Mouse (Mus musculus): ENCODE measurements at regions not wholly inside any gene's neighbourhood (a gene's known extent, or its start where the extent isn't known, plus 50 kb on each side); places are given as distances from the start of the nearest gene placed in this dataset.
"Not testable (repeated sequence)": the region's sequence is repeated elsewhere in the genome, so short reads cannot be mapped to it uniquely, and the experiment has no call there.

DNA sequence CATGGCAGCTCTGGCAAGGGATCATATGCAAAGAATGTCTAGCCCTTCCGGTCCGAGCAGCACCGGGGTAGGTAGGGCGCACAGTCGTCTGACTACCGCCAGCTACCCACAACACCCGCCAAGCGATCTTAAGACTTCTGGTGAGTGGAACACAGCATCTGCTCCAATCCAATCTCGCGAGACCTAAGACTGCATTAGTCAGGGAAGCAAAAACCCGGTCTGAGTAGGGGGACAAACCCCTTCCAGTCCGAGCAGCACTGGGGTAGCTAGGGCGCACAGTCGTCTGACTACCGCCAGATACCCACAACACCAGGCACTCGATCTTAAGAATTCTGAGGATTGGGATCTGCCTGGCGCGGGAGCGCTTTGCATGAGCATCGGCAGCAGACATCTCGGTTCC, 57.1 kb downstream of the Nap1l2 start:
- DNase-seq (ENCODE audit: low spot score in 2 of 2), result not testable (repeated sequence)

DNA sequence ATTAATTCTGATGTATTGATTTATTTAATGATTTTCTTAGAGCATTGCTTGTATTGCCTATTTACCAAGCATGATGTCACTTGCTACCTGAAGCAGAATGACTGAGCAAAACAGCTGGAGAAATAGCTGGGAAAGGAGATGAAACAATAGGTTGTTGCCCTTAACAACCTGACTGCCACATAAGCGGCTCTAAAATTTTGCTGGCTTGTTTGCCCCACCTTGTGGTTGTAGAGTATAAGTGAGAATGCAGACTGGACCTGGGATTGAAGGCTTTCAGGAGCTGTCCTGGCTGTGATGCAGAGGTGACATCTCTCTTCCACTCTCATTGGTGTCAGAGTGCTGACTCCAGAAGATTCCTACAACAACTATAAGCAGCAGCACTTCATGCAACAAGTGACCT, 77.3 kb downstream of the Nap1l2 start:
- DNase-seq (ENCODE audit: low spot score in 2 of 2), result no peak

DNA sequence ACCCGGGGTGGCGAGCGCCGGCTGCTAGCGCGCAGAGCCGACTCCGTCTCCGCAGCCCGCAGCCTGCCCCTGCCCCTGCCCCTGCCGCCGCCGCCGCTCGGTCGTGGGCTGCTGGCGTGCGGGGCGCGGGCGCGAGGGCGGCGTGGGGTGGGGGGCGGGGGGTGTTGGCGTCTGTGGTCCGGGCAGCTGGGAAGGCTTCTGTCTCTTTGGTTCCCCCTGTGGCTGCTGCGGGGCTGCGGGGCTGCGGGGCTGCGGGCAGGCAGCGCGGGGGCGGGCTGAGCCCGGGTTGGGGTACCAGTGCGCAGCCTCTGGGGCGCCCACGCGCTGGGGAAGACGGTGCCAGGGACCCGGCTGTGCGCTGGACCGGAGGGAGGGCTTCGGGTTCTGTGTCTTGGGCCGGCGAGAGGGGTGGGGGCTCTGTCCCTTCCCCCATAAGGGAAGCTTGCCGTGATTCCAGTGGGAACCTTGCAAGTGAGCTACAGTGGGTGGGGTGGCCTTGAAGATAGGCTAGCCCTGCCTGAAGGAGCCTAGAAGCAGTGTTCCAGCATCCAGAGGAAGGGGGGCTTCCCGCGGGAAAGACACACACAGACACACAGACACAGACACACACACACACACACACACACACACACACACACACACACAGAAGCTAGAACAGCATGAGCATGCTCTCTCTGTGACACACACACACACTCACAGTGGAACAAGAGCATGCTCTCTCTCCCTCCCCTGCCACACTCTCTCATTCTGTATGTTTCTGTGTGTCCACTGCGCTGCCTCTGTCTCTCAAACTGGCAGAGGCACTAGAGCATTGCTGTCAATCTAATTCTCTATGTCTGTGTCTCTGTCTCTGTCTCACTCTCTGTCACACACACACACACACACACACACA, 118.5 kb downstream of the Nap1l2 start:
- not testable (repeated sequence) for DNase-seq (ENCODE audit: low spot score in 2 of 2)

DNA sequence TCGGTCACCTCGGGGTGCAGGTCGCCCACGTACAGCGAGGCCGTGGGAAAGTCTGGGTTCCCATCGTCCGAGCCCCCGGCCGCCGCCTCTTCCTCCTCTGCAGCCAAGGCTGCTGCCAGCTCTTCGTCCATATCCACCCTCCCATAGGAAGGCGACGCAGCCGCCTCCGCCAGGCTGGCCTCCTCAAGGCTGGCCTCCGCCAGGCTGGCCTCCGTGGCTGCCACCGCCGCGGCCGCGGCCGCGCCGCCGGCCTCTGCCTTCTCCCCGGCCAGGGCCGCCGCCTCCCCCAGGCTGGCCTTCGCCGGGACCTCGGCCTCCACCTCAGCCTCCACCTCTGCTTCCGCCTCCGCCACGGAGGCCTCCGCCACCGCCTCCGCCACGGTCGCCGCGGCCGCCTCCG, 119.3 kb downstream of the Nap1l2 start:
- not testable (repeated sequence) for DNase-seq (ENCODE audit: low spot score in 2 of 2)

DNA sequence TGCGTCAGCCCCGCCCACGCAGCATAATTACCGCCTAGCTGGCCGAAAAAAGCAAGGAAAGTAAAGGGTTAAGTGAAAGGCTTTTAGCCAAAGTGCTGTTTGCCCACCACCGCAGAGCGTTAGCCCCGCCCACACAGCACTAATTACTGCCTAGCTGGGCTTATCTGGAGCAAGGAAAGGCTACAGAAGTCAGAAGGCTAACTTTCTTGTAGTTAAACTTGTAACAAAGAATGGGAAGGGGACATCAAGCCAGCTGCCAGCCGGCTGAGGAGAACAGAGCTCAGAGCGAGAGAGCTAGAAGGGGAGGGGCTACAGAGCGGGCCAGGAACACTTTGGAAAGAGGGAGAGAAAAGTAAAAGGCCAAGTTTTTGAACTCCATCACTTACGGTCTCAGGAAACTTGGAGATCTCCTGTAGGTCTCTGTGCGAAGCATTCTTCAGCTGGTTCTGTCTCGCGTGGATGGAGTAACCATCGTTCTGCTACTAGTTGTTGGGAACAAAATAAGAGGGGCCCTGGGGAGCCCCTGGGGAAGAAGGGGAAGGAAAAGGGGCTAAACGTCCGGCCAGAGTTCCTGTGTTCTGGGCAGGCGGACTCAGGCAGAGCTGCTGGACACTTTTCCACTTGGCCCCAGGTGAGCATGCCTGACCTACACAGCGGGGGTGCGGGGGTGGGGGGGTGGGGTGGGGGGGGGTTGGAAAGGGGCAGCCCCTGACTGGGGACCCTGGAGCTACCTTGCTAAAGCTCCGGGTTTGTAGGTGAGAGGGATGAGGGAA, 98.3 kb downstream of the 1700018G05Rik start:
- peak in 1 of 2 experiments; percentile 12 for DNase-seq (ENCODE audit: low spot score in 2 of 2)

DNA sequence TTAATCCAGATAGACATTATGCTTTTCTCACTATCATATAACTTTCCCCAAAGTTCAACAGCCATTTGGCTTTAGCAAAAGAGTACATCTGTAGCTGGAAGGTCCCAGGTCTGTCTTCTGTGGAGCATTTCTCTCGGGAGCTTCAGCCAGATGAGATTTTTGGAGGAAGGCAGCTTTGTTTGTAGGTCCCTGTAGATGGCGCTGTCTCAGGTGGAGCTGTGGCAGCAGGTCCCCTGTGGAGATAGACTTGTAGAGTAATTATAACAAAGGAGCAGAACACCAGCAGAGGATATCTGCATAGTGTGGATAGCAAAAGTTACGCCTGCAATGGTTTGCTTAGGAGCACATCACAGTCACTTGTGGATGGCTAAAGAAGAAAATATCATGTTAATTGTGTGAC, 97.3 kb downstream of the 1700018G05Rik start:
- DNase-seq (ENCODE audit: low spot score in 2 of 2), result not testable (repeated sequence)

DNA sequence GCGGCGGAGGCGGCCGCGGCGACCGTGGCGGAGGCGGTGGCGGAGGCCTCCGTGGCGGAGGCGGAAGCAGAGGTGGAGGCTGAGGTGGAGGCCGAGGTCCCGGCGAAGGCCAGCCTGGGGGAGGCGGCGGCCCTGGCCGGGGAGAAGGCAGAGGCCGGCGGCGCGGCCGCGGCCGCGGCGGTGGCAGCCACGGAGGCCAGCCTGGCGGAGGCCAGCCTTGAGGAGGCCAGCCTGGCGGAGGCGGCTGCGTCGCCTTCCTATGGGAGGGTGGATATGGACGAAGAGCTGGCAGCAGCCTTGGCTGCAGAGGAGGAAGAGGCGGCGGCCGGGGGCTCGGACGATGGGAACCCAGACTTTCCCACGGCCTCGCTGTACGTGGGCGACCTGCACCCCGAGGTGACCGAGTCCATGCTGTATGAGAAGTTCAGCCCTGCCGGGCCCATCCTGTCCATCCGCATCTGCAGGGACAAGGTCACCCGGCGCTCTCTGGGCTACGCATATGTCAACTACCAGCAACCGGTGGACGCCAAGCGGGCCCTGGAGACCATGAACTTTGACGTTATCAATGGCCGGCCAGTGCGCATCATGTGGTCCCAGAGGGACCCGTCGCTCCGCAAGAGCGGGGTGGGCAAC, 85.4 kb downstream of the 1700018G05Rik start:
- DNase-seq (ENCODE audit: low spot score in 2 of 2), result not testable (repeated sequence)

DNA sequence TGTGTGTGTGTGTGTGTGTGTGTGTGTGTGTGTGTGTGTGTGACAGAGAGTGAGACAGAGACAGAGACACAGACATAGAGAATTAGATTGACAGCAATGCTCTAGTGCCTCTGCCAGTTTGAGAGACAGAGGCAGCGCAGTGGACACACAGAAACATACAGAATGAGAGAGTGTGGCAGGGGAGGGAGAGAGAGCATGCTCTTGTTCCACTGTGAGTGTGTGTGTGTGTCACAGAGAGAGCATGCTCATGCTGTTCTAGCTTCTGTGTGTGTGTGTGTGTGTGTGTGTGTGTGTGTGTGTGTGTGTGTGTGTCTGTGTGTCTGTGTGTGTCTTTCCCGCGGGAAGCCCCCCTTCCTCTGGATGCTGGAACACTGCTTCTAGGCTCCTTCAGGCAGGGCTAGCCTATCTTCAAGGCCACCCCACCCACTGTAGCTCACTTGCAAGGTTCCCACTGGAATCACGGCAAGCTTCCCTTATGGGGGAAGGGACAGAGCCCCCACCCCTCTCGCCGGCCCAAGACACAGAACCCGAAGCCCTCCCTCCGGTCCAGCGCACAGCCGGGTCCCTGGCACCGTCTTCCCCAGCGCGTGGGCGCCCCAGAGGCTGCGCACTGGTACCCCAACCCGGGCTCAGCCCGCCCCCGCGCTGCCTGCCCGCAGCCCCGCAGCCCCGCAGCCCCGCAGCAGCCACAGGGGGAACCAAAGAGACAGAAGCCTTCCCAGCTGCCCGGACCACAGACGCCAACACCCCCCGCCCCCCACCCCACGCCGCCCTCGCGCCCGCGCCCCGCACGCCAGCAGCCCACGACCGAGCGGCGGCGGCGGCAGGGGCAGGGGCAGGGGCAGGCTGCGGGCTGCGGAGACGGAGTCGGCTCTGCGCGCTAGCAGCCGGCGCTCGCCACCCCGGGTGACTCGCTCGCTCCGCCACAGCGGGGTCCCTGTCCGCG, 84.4 kb downstream of the 1700018G05Rik start:
- not testable (repeated sequence) for DNase-seq (ENCODE audit: low spot score in 2 of 2)

DNA sequence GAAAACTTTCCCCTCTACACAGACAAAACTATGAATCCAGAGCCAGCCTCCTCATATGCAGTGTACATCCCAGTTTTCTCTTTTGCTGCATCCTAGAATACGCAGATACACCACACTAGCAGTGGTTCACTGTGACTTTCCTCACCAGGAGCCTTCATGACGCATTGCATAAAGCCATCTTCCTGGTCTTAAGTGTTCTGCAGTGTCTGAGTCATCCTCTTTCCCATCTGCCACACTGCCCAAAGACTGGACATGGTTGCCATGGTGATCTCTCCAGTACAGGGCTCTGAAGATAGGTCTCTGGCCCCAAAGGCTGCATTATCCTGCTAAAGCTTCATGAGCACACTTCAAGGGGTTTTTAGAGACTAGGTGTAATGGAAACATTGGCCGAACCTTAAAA, 65.8 kb downstream of the 1700018G05Rik start:
- not testable (repeated sequence) for DNase-seq (ENCODE audit: low spot score in 2 of 2)

Data from gastrocnemius, postnatal 4 days (tissue).